Mouse (Mus musculus) urinary bladder, adult 18-20 months (tissue): ENCODE measurements at regions not wholly inside any gene's neighbourhood (a gene's known extent, or its start where the extent isn't known, plus 50 kb on each side); places are given as distances from the start of the nearest gene placed in this dataset.

Experiments
- DNase-seq, 2 experiments: peaks; one replicate each; pipeline ENCODE4 v3.0.0; 2022; ENCODE audit warnings: low spot score in 2 of 2, mixed read lengths in 2 of 2

GRCm38 (mm10) chrX:99291423-99291963 lies 155.6 kb downstream of the Efnb1 start:
- no peak for DNase-seq

GRCm38 (mm10) chrX:99287988-99288387 lies 152.1 kb downstream of the Efnb1 start:
- no peak for DNase-seq

- no peak for DNase-seq
Measured at GRCm38 (mm10) chrX:99286876-99287275, 150.9 kb downstream of the Efnb1 start.

- DNase-seq = no peak
Measured at GRCm38 (mm10) chrX:99285611-99286010, 149.7 kb downstream of the Efnb1 start.

GRCm38 (mm10) chrX:99280991-99281390 lies 145.1 kb downstream of the Efnb1 start:
- no peak for DNase-seq

- no peak for DNase-seq
Measured at GRCm38 (mm10) chrX:99280543-99280942, 144.6 kb downstream of the Efnb1 start.

GRCm38 (mm10) chrX:99275536-99275935 lies 139.6 kb downstream of the Efnb1 start:
- no peak for DNase-seq

- no peak for DNase-seq
Measured at GRCm38 (mm10) chrX:99271908-99272307, 136.0 kb downstream of the Efnb1 start.

GRCm38 (mm10) chrX:99249038-99249607 lies 113.2 kb downstream of the Efnb1 start:
- no peak for DNase-seq

GRCm38 (mm10) chrX:99248181-99248580 lies 112.3 kb downstream of the Efnb1 start:
- DNase-seq = no peak

GRCm38 (mm10) chrX:99246704-99247103 lies 110.8 kb downstream of the Efnb1 start:
- DNase-seq = no peak

GRCm38 (mm10) chrX:99246051-99246450 lies 110.1 kb downstream of the Efnb1 start:
- DNase-seq = no peak

GRCm38 (mm10) chrX:99245541-99245940 lies 109.6 kb downstream of the Efnb1 start:
- DNase-seq = no peak

- DNase-seq = peak in 1 of 2 experiments; percentile 16
Measured at GRCm38 (mm10) chrX:99243251-99243650, 107.3 kb downstream of the Efnb1 start.

GRCm38 (mm10) chrX:99241684-99242118 lies 105.8 kb downstream of the Efnb1 start:
- no peak for DNase-seq

GRCm38 (mm10) chrX:99233035-99233434 lies 97.1 kb downstream of the Efnb1 start:
- DNase-seq = no peak

GRCm38 (mm10) chrX:99232331-99232730 lies 96.4 kb downstream of the Efnb1 start:
- no peak for DNase-seq

- DNase-seq = no peak
Measured at GRCm38 (mm10) chrX:99225111-99225752, 89.3 kb downstream of the Efnb1 start.

GRCm38 (mm10) chrX:99222017-99222416 lies 86.1 kb downstream of the Efnb1 start:
- no peak for DNase-seq

GRCm38 (mm10) chrX:99220674-99221455 lies 84.9 kb downstream of the Efnb1 start:
- no peak for DNase-seq

- no peak for DNase-seq
Measured at GRCm38 (mm10) chrX:99218213-99218612, 82.3 kb downstream of the Efnb1 start.

- peak; percentile 11 to 33 for DNase-seq
Measured at GRCm38 (mm10) chrX:99216633-99217459, 80.9 kb downstream of the Efnb1 start.
